Mouse (Mus musculus): ENCODE measurements at regions not wholly inside any gene's neighbourhood (a gene's known extent, or its start where the extent isn't known, plus 50 kb on each side); places are given as distances from the start of the nearest gene placed in this dataset.

DNA sequence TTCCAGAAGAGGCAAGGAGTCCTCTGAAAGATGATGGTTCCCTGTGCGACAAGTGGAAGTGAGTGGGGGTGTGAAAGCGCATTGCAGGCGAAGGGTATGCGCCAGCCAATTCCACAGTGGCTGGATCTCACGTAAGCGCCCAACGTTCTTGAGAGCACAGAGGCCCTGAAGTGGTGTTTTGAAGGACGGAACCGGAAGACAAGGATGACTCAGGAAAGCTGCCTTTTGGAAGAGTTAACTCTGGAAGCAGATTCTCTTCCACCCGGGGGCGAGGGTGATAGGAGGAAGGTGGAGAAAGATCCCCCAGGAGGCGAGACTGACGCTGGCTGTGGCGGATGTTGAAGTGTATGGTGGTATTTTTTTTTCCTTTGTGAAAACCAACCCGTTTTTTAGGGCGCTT is 101.9 kb upstream of the Hs3st2 start:
- TF ChIP-seq POLR2A (IDR thresholded peaks at IDR 0.05; ENCODE audit: borderline replicate concordance, extremely low read depth, low read depth, low read length) (no peak), CTCF (IDR thresholded peaks at IDR 0.05; ENCODE audit: insufficient read depth, low read length) (no peak)

All from lung, adult 2 months (tissue).